Mouse (Mus musculus): Measurements from ENCODE around the gene 2210408I21Rik. TPM values are rescaled to one million over a fixed set of nuclear protein-coding genes. Genes with fewer than 3 reads are reported as not detected.
"Not testable (repeated sequence)": the region's sequence is repeated elsewhere in the genome, so short reads cannot be mapped to it uniquely, and the experiment has no call there.

2210408I21Rik gene
- polyA plus RNA-seq (2015; fragmentation: Nextera tagmentation; extraction: Ambion mirVana) = 1.3 and 1.8 TPM in 2 replicates

GRCm38 (mm10) chr13:77134931-77135620 is at the start of gene 2210408I21Rik, which contains the start of gene Slf1:
Gene 2210408I21Rik, plus strand, starts transcription at chr13:77135540.
Gene Slf1, minus strand, starts transcription at chr13:77135473.
- Histone ChIP-seq H3K4me3 (replicated peaks) (peak within 1 kb of the TSS; percentile 95), H3K36me3 (replicated peaks) (no peaks in the 10 kb centered on the region), H3K4me1 (replicated peaks) (0 out of 2 replicates have a peak, but pooled peaks cover 14% of the 10 kb centered on the region), H3K4me2 (peak within 1 kb of the TSS; percentile 73), H3K27ac (replicated peaks) (peak within 1 kb of the TSS; percentile 79), H3K9me3 (replicated peaks) (no peaks in the 10 kb centered on the region), H3K9ac (peak within 1 kb of the TSS; percentile 91), H3K27me3 (no peaks in the 10 kb centered on the region)
- WGBS (ENCODE audit: insufficient replicate concordance) = under 1% methylated on average over 65 of the region's 65 CpGs
- ATAC-seq (ENCODE audit: insufficient read depth) = peak; percentile 93

GRCm38 (mm10) chr13:77092876-77093275 is 42.5 kb upstream of the 2210408I21Rik start:
- not testable (repeated sequence) for ATAC-seq (ENCODE audit: insufficient read depth)

GRCm38 (mm10) chr13:77107734-77108133 is 27.6 kb upstream of the 2210408I21Rik start:
- Histone ChIP-seq H3K9me3 (replicated peaks) (no peaks in the 10 kb centered on the region), H3K4me2 (no peak overlapping the region), H3K9ac (no peak overlapping the region), H3K27ac (replicated peaks) (no peak overlapping the region), H3K27me3 (no peaks in the 10 kb centered on the region), H3K4me3 (replicated peaks) (no peak overlapping the region), H3K36me3 (replicated peaks) (peaks cover 12% of the 10 kb centered on the region), H3K4me1 (replicated peaks) (no peaks in the 10 kb centered on the region)
- no peak for ATAC-seq (ENCODE audit: insufficient read depth)

More at GRCm38 (mm10) chr13:77092876-77093275, 42.5 kb upstream of the 2210408I21Rik start:
- H3K27ac ChIP-seq (replicated peaks); H3K27me3 ChIP-seq; H3K4me1 ChIP-seq (replicated peaks); H3K4me2 ChIP-seq; H3K9ac ChIP-seq; H3K4me3 ChIP-seq (replicated peaks); H3K9me3 ChIP-seq (replicated peaks): not testable (repeated sequence)
- WGBS (ENCODE audit: insufficient replicate concordance) = 83% methylated on average over 1 of the region's 1 CpGs
- peaks cover 12% of the 10 kb centered on the region; the same call in 1 of the 2 replicates for H3K36me3 ChIP-seq (replicated peaks)

GRCm38 (mm10) chr13:77118695-77119094 is 16.6 kb upstream of the 2210408I21Rik start:
- no peaks in the 10 kb centered on the region for H3K4me1 ChIP-seq (replicated peaks)
- H3K27ac ChIP-seq (replicated peaks) = no peak overlapping the region
- H3K4me2 ChIP-seq = no peak overlapping the region
- 0 out of 2 replicates have a peak, but pooled peaks cover 10% of the 10 kb centered on the region for H3K36me3 ChIP-seq (replicated peaks)
- H3K9ac ChIP-seq = no peak overlapping the region
- no peaks in the 10 kb centered on the region for H3K27me3 ChIP-seq
- no peak overlapping the region for H3K4me3 ChIP-seq (replicated peaks)
- H3K9me3 ChIP-seq (replicated peaks) = no peaks in the 10 kb centered on the region
- peak; percentile 57; the same call in 1 of the 2 replicates for ATAC-seq (ENCODE audit: insufficient read depth)
- 63% methylated on average over 4 of the region's 4 CpGs for WGBS (ENCODE audit: insufficient replicate concordance)

- H3K27ac ChIP-seq (replicated peaks) = no peak overlapping the region
These were observed 10.2 kb upstream of the 2210408I21Rik start for GRCm38 (mm10) chr13:77125159-77125558.

GRCm38 (mm10) chr13:77128240-77128639 is 7.1 kb upstream of the 2210408I21Rik start:
- 77% methylated on average over 2 of the region's 2 CpGs for WGBS (ENCODE audit: insufficient replicate concordance)
- no peak overlapping the region for H3K27ac ChIP-seq (replicated peaks)
- H3K4me2 ChIP-seq = no peak overlapping the region
- no peaks in the 10 kb centered on the region for H3K27me3 ChIP-seq
- no peak for ATAC-seq (ENCODE audit: insufficient read depth)
- H3K9ac ChIP-seq = no peak overlapping the region
- H3K9me3 ChIP-seq (replicated peaks) = no peaks in the 10 kb centered on the region
- 0 out of 2 replicates have a peak, but pooled peaks cover 9% of the 10 kb centered on the region for H3K36me3 ChIP-seq (replicated peaks)
- 0 out of 2 replicates have a peak, but pooled peaks cover 3% of the 10 kb centered on the region for H3K4me1 ChIP-seq (replicated peaks)
- no peak overlapping the region for H3K4me3 ChIP-seq (replicated peaks)

More at GRCm38 (mm10) chr13:77125159-77125558, 10.2 kb upstream of the 2210408I21Rik start:
- no peaks in the 10 kb centered on the region for H3K27me3 ChIP-seq
- 0 out of 2 replicates have a peak, but pooled peaks cover 11% of the 10 kb centered on the region for H3K36me3 ChIP-seq (replicated peaks)
- H3K4me1 ChIP-seq (replicated peaks) = no peaks in the 10 kb centered on the region
- H3K4me3 ChIP-seq (replicated peaks) = no peak overlapping the region
- ATAC-seq (ENCODE audit: insufficient read depth) = no peak
- H3K9me3 ChIP-seq (replicated peaks) = no peaks in the 10 kb centered on the region
- no peak overlapping the region for H3K9ac ChIP-seq
- no peak overlapping the region for H3K4me2 ChIP-seq
- 81% methylated on average over 3 of the region's 3 CpGs for WGBS (ENCODE audit: insufficient replicate concordance)

GRCm38 (mm10) chr13:77131132-77131531 is 4.2 kb upstream of the 2210408I21Rik start:
- WGBS (ENCODE audit: insufficient replicate concordance) = 43% methylated on average over 2 of the region's 2 CpGs
- no peak for ATAC-seq (ENCODE audit: insufficient read depth)
- Histone ChIP-seq H3K9ac (no peak overlapping the region), H3K4me2 (no peak overlapping the region), H3K9me3 (replicated peaks) (no peaks in the 10 kb centered on the region), H3K4me1 (replicated peaks) (0 out of 2 replicates have a peak, but pooled peaks cover 10% of the 10 kb centered on the region), H3K27me3 (no peaks in the 10 kb centered on the region), H3K27ac (replicated peaks) (no peak overlapping the region), H3K36me3 (replicated peaks) (no peaks in the 10 kb centered on the region), H3K4me3 (replicated peaks) (no peak overlapping the region)

- ATAC-seq (ENCODE audit: insufficient read depth) = peak; percentile 50
- Histone ChIP-seq H3K4me2 (peak overlapping the region; percentile 73), H3K9ac (peak overlapping the region; percentile 91), H3K9me3 (replicated peaks) (no peaks in the 10 kb centered on the region), H3K4me3 (replicated peaks) (peak overlapping the region; percentile 95), H3K36me3 (replicated peaks) (no peaks in the 10 kb centered on the region), H3K27ac (replicated peaks) (no peak overlapping the region; the same call in 1 of the 2 replicates), H3K27me3 (no peaks in the 10 kb centered on the region), H3K4me1 (replicated peaks) (0 out of 2 replicates have a peak, but pooled peaks cover 14% of the 10 kb centered on the region)
- WGBS (ENCODE audit: insufficient replicate concordance) = under 1% methylated on average over 11 of the region's 11 CpGs
These were observed 261 bp downstream of the 2210408I21Rik start for GRCm38 (mm10) chr13:77135621-77135981.

- WGBS (ENCODE audit: insufficient replicate concordance) = 58% methylated on average over 2 of the region's 2 CpGs
- H3K4me2 ChIP-seq = no peak overlapping the region
- no peaks in the 10 kb centered on the region for H3K9me3 ChIP-seq (replicated peaks)
- ATAC-seq (ENCODE audit: insufficient read depth) = no peak
- no peak overlapping the region for H3K9ac ChIP-seq
- H3K36me3 ChIP-seq (replicated peaks) = no peaks in the 10 kb centered on the region
- peaks cover 10% of the 10 kb centered on the region; the same call in 1 of the 2 replicates for H3K4me1 ChIP-seq (replicated peaks)
- no peak overlapping the region for H3K27ac ChIP-seq (replicated peaks)
- H3K27me3 ChIP-seq = no peaks in the 10 kb centered on the region
- H3K4me3 ChIP-seq (replicated peaks) = no peak overlapping the region
These were observed 5.5 kb downstream of the 2210408I21Rik start for GRCm38 (mm10) chr13:77140890-77141289.

- Histone ChIP-seq H3K4me2 (no peak overlapping the region), H3K36me3 (replicated peaks) (no peaks in the 10 kb centered on the region), H3K9ac (no peak overlapping the region), H3K4me1 (replicated peaks) (no peaks in the 10 kb centered on the region), H3K9me3 (replicated peaks) (no peaks in the 10 kb centered on the region), H3K27ac (replicated peaks) (no peak overlapping the region), H3K4me3 (replicated peaks) (no peak overlapping the region), H3K27me3 (no peaks in the 10 kb centered on the region)
- no peak for ATAC-seq (ENCODE audit: insufficient read depth)
These were observed 42.6 kb downstream of the 2210408I21Rik start for GRCm38 (mm10) chr13:77177931-77178330.

- no peaks in the 10 kb centered on the region for H3K27me3 ChIP-seq
- no peak overlapping the region for H3K4me3 ChIP-seq (replicated peaks)
- H3K4me1 ChIP-seq (replicated peaks) = no peaks in the 10 kb centered on the region
- ATAC-seq (ENCODE audit: insufficient read depth) = no peak
- H3K27ac ChIP-seq (replicated peaks) = no peak overlapping the region
- no peak overlapping the region for H3K4me2 ChIP-seq
- H3K9me3 ChIP-seq (replicated peaks) = no peaks in the 10 kb centered on the region
- 74% methylated on average over 8 of the region's 8 CpGs for WGBS (ENCODE audit: insufficient replicate concordance)
- H3K36me3 ChIP-seq (replicated peaks) = no peaks in the 10 kb centered on the region
- no peak overlapping the region for H3K9ac ChIP-seq
These were observed 55.3 kb downstream of the 2210408I21Rik start for GRCm38 (mm10) chr13:77190606-77191005.
